Mouse (Mus musculus) limb, embryonic 14.5 days (tissue): Measurements from ENCODE around the gene Gpn2. TPM values are rescaled to one million over a fixed set of nuclear protein-coding genes. Genes with fewer than 3 reads are reported as not detected.

ENCODE experiments used
- ATAC-seq: fragments of 200-750 bp; cut with Nextera tagmentation; 2 replicates; pipeline ENCODE4 v1.8.0; 2017; ENCODE audit warnings: low read depth, moderate number of reproducible peaks, moderate TSS enrichment; ENCODE audit not compliant: low FRiP score
- DNase-seq: peaks from one replicate; pipeline ENCODE4 v3.0.0-alpha.2; 2015; ENCODE audit warnings: low spot score
- H3K27ac ChIP-seq: fragments of 300-500 bp; sonication (generic); replicated peaks from 2 replicates; pipeline ENCODE4 v1.5.1; 2014; ENCODE audit warnings: low read depth, mild to moderate bottlenecking, low read length, moderate library complexity, mixed read lengths
- H3K27me3 ChIP-seq: fragments of 300-500 bp; sonication (generic); 2 replicates; pipeline ENCODE4 v1.6.1; 2014; ENCODE audit warnings: low read length, mixed read lengths; ENCODE audit not compliant: control insufficient read depth, insufficient read depth
- H3K36me3 ChIP-seq: fragments of 300-500 bp; sonication (generic); 2 replicates; pipeline ENCODE4 v1.6.1; 2014; ENCODE audit warnings: mild to moderate bottlenecking, low read length, moderate library complexity, mixed read lengths; ENCODE audit not compliant: control insufficient read depth, insufficient read depth
- H3K4me1 ChIP-seq: fragments of 300-500 bp; sonication (generic); 2 replicates; pipeline ENCODE4 v1.6.1; 2014; ENCODE audit warnings: antibody characterized with exemption, low read length, mixed read lengths; ENCODE audit not compliant: control insufficient read depth, insufficient read depth
- H3K4me2 ChIP-seq: fragments of 300-500 bp; sonication (generic); replicated peaks from 2 replicates; pipeline ENCODE4 v1.6.1; 2014; ENCODE audit warnings: low read depth, mild to moderate bottlenecking, low read length, moderate library complexity; ENCODE audit not compliant: severe bottlenecking
- H3K4me3 ChIP-seq: fragments of 300-500 bp; sonication (generic); replicated peaks from 2 replicates; pipeline ENCODE4 v1.5.1; 2014; ENCODE audit warnings: low read length
- H3K9ac ChIP-seq: fragments of 300-500 bp; sonication (generic); 2 replicates; pipeline ENCODE4 v1.6.1; 2014; ENCODE audit warnings: mild to moderate bottlenecking, low read depth, low read length, moderate library complexity; ENCODE audit not compliant: severe bottlenecking
- H3K9me3 ChIP-seq: fragments of 300-500 bp; sonication (generic); 2 replicates; pipeline ENCODE4 v1.6.1; 2016; ENCODE audit warnings: low read length; ENCODE audit not compliant: control insufficient read depth
- POLR2A ChIP-seq: fragments of 200-500 bp; IDR thresholded peaks from 2 replicates; pipeline ENCODE4 v1.8.0; 2012; ENCODE audit warnings: inconsistent platforms, mild to moderate bottlenecking, moderate library complexity, borderline replicate concordance; ENCODE audit not compliant: insufficient read depth, insufficient read length; ENCODE audit errors: extremely low read depth
- WGBS: fragments of 180-500 bp; shearing (Covaris S2); extraction: QIAGEN DNeasy Blood & Tissue Kit; methylation state at CpG from one replicate; pipeline ENCODE4 v1.1.7; 2014; 5-methylcytosine and 5-hydroxymethylcytosine counted together
- polyA plus RNA-seq, 2 experiments: library from polyadenylated mRNA; depleted of rRNA in 1 of 2; stranded (reverse) in 1 of 2; unstranded in 1 of 2; fragments of >200 nt; fragmentation: Nextera tagmentation in 1 of 2; extraction: Ambion mirVana in 1 of 2; gene quantifications; 2 replicates each; pipeline versions ENCODE4 v1.2.1 to v1.2.3; 2012 to 2014

The Gpn2 gene
- polyA plus RNA-seq, 2 experiments, result 17.6 to 33.2 TPM

DNA sequence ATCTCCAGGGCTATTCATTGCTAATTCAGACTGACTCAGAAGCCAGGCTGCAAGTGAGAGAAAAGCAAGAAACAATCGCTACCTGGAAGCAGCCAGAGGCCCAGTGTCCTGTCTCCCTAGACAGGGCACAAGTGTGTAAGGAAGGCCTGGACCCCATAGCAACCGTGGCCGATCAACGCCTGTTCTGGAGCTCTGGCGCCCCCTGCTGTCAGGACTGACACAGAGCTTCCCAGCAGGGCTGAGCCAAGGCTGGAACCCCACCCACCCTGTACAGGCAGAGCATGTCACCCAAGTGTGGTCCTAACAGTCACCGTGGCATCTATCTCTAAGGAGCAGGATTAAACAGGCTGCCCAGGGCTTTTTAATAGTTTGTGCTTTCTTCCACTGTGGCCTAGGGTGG, 25.6 kb downstream of the Gpn2 start:
- peak; percentile 49; the same call in 1 of the 2 replicates for ATAC-seq
- Histone ChIP-seq H3K4me2 (no peak overlapping the region), H3K27me3 (no peaks in the 10 kb centered on the region), H3K4me1 (no peaks in the 10 kb centered on the region), H3K4me3 (no peak overlapping the region), H3K9ac (no peak overlapping the region), H3K36me3 (peaks cover 88% of the 10 kb centered on the region), H3K27ac (no peak overlapping the region), H3K9me3 (peaks cover 6% of the 10 kb centered on the region; the same call in 1 of the 2 replicates)
- DNase-seq, result peak; percentile 69
- 25% methylated on average over 6 of the region's 6 CpGs for WGBS
- TF ChIP-seq POLR2A, result no peak

DNA sequence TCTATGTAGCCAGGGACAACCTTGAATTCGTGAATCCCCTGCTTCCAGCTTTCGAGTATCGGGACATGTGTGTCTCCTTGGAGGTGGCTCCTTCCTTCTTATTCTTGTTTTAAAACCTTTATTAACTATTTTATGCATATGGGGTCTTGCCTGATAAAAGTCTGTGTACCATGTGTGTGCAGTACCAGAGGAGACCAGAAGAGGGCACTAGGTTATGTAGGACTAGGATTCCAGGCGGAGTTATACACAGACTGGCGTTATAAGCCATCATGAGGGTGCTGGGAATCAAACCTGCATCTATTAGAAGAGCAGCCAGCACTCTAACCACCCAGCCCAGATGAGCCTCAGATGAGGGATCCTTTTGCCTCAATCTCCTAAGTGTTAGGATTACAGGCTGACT, 27.7 kb downstream of the Gpn2 start:
- no peak overlapping the region for H3K4me2 ChIP-seq
- no peak overlapping the region for H3K4me3 ChIP-seq
- 95% methylated on average over 5 of the region's 5 CpGs for WGBS
- DNase-seq, result no peak
- ATAC-seq, result no peak
- TF ChIP-seq POLR2A, result no peak
- no peaks in the 10 kb centered on the region for H3K27me3 ChIP-seq
- H3K9ac ChIP-seq, result no peak overlapping the region
- H3K36me3 ChIP-seq, result peaks cover 82% of the 10 kb centered on the region
- H3K9me3 ChIP-seq, result peaks cover 6% of the 10 kb centered on the region; the same call in 1 of the 2 replicates
- no peaks in the 10 kb centered on the region for H3K4me1 ChIP-seq
- no peak overlapping the region for H3K27ac ChIP-seq

DNA sequence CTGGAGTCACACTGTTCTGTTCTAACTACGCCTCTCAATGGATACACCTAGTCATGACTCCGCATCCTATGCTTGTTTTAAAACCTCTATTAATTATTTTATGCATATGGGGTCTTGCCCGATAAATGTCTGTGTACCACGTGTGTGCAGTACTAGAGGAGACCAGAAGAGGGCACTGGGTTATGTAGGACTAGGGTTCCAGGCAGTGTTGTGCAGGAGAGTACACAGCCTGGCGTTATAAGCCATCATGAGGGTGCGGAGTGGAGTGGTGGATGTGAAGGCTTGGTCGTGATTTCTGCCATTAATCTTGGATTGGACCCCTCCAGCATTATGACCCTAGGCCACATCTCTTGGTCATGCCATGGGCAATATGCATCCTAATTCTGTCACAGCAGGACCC, 28.3 kb downstream of the Gpn2 start:
- no peak overlapping the region for H3K4me2 ChIP-seq
- H3K4me3 ChIP-seq, result no peak overlapping the region
- TF ChIP-seq POLR2A, result no peak
- DNase-seq, result no peak
- no peaks in the 10 kb centered on the region for H3K27me3 ChIP-seq
- 94% methylated on average over 7 of the region's 7 CpGs for WGBS
- ATAC-seq, result no peak
- peaks cover 76% of the 10 kb centered on the region for H3K36me3 ChIP-seq
- H3K27ac ChIP-seq, result no peak overlapping the region
- peaks cover 6% of the 10 kb centered on the region; the same call in 1 of the 2 replicates for H3K9me3 ChIP-seq
- no peak overlapping the region for H3K9ac ChIP-seq
- H3K4me1 ChIP-seq, result no peaks in the 10 kb centered on the region

DNA sequence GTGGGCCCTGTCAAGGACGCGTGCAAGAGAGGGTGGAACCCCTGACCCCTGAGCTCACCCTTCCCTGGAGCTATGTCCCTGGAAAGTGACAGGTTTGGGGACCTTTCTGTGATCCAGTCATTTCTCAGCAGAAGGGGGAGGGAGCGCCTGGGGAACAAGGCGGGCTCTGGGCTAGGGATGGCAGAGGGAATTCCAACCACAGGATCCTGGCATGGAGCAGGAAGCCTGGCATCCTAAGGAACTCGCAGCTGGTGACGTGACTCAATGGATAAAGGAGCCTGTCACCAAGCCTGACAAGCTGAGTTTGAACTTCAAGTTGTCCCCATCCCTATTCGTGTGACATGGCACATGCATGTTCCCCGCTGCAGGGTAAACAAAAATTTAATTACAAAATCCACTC, 28.9 kb downstream of the Gpn2 start:
- no peak for TF ChIP-seq POLR2A
- no peak overlapping the region for H3K4me2 ChIP-seq
- H3K4me1 ChIP-seq, result no peaks in the 10 kb centered on the region
- 97% methylated on average over 8 of the region's 8 CpGs for WGBS
- H3K4me3 ChIP-seq, result no peak overlapping the region
- peaks cover 6% of the 10 kb centered on the region; the same call in 1 of the 2 replicates for H3K9me3 ChIP-seq
- DNase-seq, result no peak
- no peak overlapping the region for H3K27ac ChIP-seq
- peaks cover 74% of the 10 kb centered on the region for H3K36me3 ChIP-seq
- no peak overlapping the region for H3K9ac ChIP-seq
- ATAC-seq, result no peak
- no peaks in the 10 kb centered on the region for H3K27me3 ChIP-seq

DNA sequence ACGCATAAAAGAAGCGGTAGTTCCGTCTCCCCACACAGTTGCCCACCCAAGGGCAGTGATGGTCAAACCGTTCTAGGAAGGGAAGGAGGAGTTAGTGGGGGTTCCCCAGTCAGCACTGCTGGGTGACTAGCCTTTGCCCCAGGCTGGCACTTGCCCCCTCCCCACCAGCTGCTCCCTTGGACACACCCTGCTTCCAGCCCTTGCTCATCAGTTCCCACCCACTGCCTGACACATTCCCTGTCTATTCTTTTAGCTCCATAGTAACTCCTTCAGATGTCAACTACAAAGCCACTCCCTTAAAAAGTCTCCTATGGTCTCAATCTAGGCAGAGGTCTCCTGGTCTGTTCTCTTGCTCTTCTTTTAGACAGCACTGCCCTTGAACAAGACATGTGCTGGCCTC, 29.7 kb downstream of the Gpn2 start:
- no peak for ATAC-seq
- Histone ChIP-seq H3K9ac (no peak overlapping the region), H3K4me3 (no peak overlapping the region), H3K36me3 (peaks cover 73% of the 10 kb centered on the region), H3K27ac (no peak overlapping the region), H3K27me3 (no peaks in the 10 kb centered on the region), H3K4me1 (no peaks in the 10 kb centered on the region), H3K9me3 (peaks cover 6% of the 10 kb centered on the region; the same call in 1 of the 2 replicates), H3K4me2 (no peak overlapping the region)
- DNase-seq, result no peak
- WGBS, result 80% methylated on average over 1 of the region's 4 CpGs
- no peak for TF ChIP-seq POLR2A
